ENCODE assay signal across 8 mouse cellular contexts in the genomic region with DNA sequence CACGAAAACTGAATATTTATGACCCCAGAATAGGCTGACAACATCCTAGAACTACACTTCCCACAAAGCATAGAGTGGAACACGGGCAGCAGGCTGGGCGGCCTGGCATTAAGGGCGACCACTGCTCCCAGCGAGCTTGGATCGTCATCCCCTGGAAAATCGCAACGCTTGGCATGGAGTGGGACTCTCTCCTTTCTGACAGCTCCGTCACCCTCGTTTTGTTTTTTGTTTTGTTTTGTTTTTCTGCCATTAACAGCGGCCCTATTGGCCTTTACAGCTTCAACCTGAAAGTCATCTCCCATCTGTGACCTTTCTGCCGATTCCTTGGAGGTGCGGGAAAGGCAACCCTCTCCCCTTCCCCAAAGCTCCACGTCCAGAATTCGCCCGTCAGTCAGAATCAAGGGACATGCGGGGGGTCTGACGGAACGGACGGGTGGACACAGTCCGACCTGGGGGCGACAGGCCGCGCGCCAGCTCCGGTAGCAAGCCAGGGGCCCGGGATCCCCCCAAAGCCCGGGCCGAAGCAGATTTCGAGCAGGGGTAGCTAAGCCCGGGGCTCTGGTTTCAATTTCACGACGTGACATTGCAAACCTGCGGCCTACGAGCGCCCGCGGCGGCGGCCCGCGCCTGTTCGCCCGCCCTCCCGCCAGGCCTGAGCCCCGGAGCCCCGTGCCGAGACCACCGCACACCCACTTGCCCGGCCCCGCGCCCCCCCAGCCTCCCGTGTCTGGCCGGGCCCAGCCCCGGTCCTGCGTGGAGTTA. TPM values are rescaled to one million over a fixed set of nuclear protein-coding genes. Genes with fewer than 3 reads are reported as not detected.
A peak's percentile ranks its signal among the peaks of the same experiment; 100 is the strongest.
DNase-seq lines count a peak whose midpoint lies in the region; ATAC-seq and TF ChIP-seq lines count a peak whose summit lies in the region.

No protein-coding gene starts in this region.

- H3K9ac ChIP-seq in heart, embryonic 16.5 days (ENCODE audit: low read length): peak overlapping the region; percentile 94
- peak overlapping the region; percentile 95 for H3K9ac ChIP-seq in liver, embryonic 16.5 days (ENCODE audit: low read depth, low read length)
- peak overlapping the region; percentile 83 for H3K9ac ChIP-seq in neural tube, embryonic 15.5 days (replicated peaks)

- H3K4me1 ChIP-seq in forebrain, embryonic 10.5 days: peaks cover 26% of the 10 kb centered on the region
- peaks cover 19% of the 10 kb centered on the region for H3K4me1 ChIP-seq in heart, embryonic 16.5 days (ENCODE audit: control insufficient read depth, insufficient read depth, low read length)
- H3K4me1 ChIP-seq in liver, embryonic 16.5 days (ENCODE audit: control insufficient read depth, low read depth, low read length): peaks cover 21% of the 10 kb centered on the region
- H3K4me1 ChIP-seq in neural tube, embryonic 15.5 days: peaks cover 20% of the 10 kb centered on the region

- H3K4me2 ChIP-seq in heart, embryonic 16.5 days (ENCODE audit: low read depth, low read length): peak overlapping the region; percentile 68
- H3K4me2 ChIP-seq in liver, embryonic 16.5 days (ENCODE audit: low read depth, low read length): peak overlapping the region; percentile 87
- H3K4me2 ChIP-seq in neural tube, embryonic 15.5 days: peak overlapping the region; percentile 68

- peak overlapping the region; percentile 94 for H3K4me3 ChIP-seq in forebrain, embryonic 10.5 days
- H3K4me3 ChIP-seq in heart, embryonic 16.5 days (ENCODE audit: low read length): peak overlapping the region; percentile 95
- H3K4me3 ChIP-seq in liver, embryonic 16.5 days (ENCODE audit: low read depth, low read length): peak overlapping the region; percentile 96
- H3K4me3 ChIP-seq in neural tube, embryonic 15.5 days (replicated peaks): peak overlapping the region; percentile 63

- H3K27ac ChIP-seq in forebrain, embryonic 10.5 days: peak overlapping the region; percentile 99
- peak overlapping the region; percentile 97 for H3K27ac ChIP-seq in heart, embryonic 16.5 days (ENCODE audit: low read length)
- peak overlapping the region; percentile 90 for H3K27ac ChIP-seq in liver, embryonic 16.5 days (ENCODE audit: low read length)
- peak overlapping the region; percentile 98 for H3K27ac ChIP-seq in neural tube, embryonic 15.5 days (replicated peaks)

- WGBS in forebrain, embryonic 10.5 days: under 1% methylated on average over 56 of the region's 56 CpGs
- under 1% methylated on average over 56 of the region's 56 CpGs for WGBS in heart, embryonic 16.5 days
- under 1% methylated on average over 53 of the region's 56 CpGs for WGBS in liver, embryonic 16.5 days (ENCODE audit: insufficient replicate concordance)
- WGBS in neural tube, embryonic 15.5 days: under 1% methylated on average over 56 of the region's 56 CpGs

- ATAC-seq in CD4-positive, CD25-positive, alpha-beta regulatory T cell, adult 4 months: peak; percentile 42
- peak; percentile 42 for ATAC-seq in heart, embryonic 16.5 days (replicated peaks; ENCODE audit: extremely low read depth, insufficient read depth, low FRiP score)
- ATAC-seq in liver, embryonic 16.5 days (ENCODE audit: low read depth): peak; percentile 52
- peak; percentile 74 for ATAC-seq in neural tube, embryonic 15.5 days (ENCODE audit: low FRiP score)

- no peaks in the 10 kb centered on the region; the same call in 1 of the 2 replicates for H3K9me3 ChIP-seq in forebrain, embryonic 10.5 days
- H3K9me3 ChIP-seq in heart, embryonic 16.5 days (replicated peaks; ENCODE audit: control insufficient read depth, low read length): no peaks in the 10 kb centered on the region
- H3K9me3 ChIP-seq in liver, embryonic 16.5 days (replicated peaks; ENCODE audit: control insufficient read depth, low read length): no peaks in the 10 kb centered on the region
- H3K9me3 ChIP-seq in neural tube, embryonic 15.5 days (replicated peaks): no peaks in the 10 kb centered on the region

- peaks cover 5% of the 10 kb centered on the region; the same call in 1 of the 2 replicates for H3K27me3 ChIP-seq in forebrain, embryonic 10.5 days (ENCODE audit: poor library complexity, severe bottlenecking)
- no peaks in the 10 kb centered on the region for H3K27me3 ChIP-seq in heart, embryonic 16.5 days (ENCODE audit: control insufficient read depth, insufficient read depth, low read length)
- H3K27me3 ChIP-seq in liver, embryonic 16.5 days (ENCODE audit: control insufficient read depth, insufficient read depth, low read depth, low read length): no peaks in the 10 kb centered on the region
- H3K27me3 ChIP-seq in neural tube, embryonic 15.5 days (replicated peaks): no peaks in the 10 kb centered on the region

- TF ChIP-seq CTCF in brain, embryonic 14.5 days (IDR thresholded peaks at IDR 0.05; ENCODE audit: borderline replicate concordance, extremely low read depth, insufficient read depth, insufficient read length): no peak

- H3K36me3 ChIP-seq in forebrain, embryonic 10.5 days (replicated peaks): no peaks in the 10 kb centered on the region
- H3K36me3 ChIP-seq in heart, embryonic 16.5 days (ENCODE audit: control insufficient read depth, insufficient read depth): no peaks in the 10 kb centered on the region
- H3K36me3 ChIP-seq in liver, embryonic 16.5 days (ENCODE audit: control insufficient read depth, insufficient read depth): no peaks in the 10 kb centered on the region
- no peaks in the 10 kb centered on the region for H3K36me3 ChIP-seq in neural tube, embryonic 15.5 days

- TF ChIP-seq POLR2A in brain, embryonic 14.5 days (IDR thresholded peaks at IDR 0.05; ENCODE audit: borderline replicate concordance, extremely low read depth, insufficient read depth, insufficient read length, poor library complexity, severe bottlenecking): peak; percentile 39; the same call in 1 of the 2 replicates

- peak; percentile 85 for DNase-seq in brain, embryonic 14.5 days (ENCODE audit: low read depth)
- DNase-seq in forebrain, embryonic 10.5 days (ENCODE audit: extremely low spot score, low spot score): no peak
- DNase-seq in kidney, postnatal 25 days: peak; percentile 55 to 66
- peak; percentile 72 for DNase-seq in testis, postnatal 14 days (ENCODE audit: low spot score)

RNA-seq across cellular contexts. Expression of a gene that starts 1.3 kb away (rescaled TPM):
- 10 to 100 TPM; 26.6 to 29.8 TPM for polyA plus RNA-seq in CD4-positive, CD25-positive, alpha-beta regulatory T cell, adult 4 months (2017; shearing (Covaris generic))
- polyA plus RNA-seq in brain, embryonic 14.5 days (2012; rRNA removed): 21.4 and 32.2 TPM in 2 replicates
- polyA plus RNA-seq in forebrain, embryonic 10.5 days (2016; fragmentation: Nextera tagmentation; extraction: Ambion mirVana): 32.6 and 33.9 TPM in 2 replicates
- polyA plus RNA-seq in heart, embryonic 16.5 days (2015; fragmentation: Nextera tagmentation; extraction: Ambion mirVana): 21.2 and 27.1 TPM in 2 replicates
- polyA plus RNA-seq in liver, embryonic 16.5 days (2015; fragmentation: Nextera tagmentation; extraction: Ambion mirVana): 12.7 and 14.0 TPM in 2 replicates
- polyA plus RNA-seq in neural tube, embryonic 15.5 days (2015; fragmentation: Nextera tagmentation; extraction: Ambion mirVana): 33.0 and 34.5 TPM in 2 replicates

RNA-seq across cellular contexts. Expression of a gene that starts 32.2 kb away (rescaled TPM):
- polyA plus RNA-seq in CD4-positive, CD25-positive, alpha-beta regulatory T cell, adult 4 months (2017; shearing (Covaris generic)): not detected
- polyA plus RNA-seq in brain, embryonic 14.5 days (2012; rRNA removed): 2.0 and 3.2 TPM in 2 replicates
- 1.2 and 1.5 TPM in 2 replicates for polyA plus RNA-seq in forebrain, embryonic 10.5 days (2016; fragmentation: Nextera tagmentation; extraction: Ambion mirVana)
- 0.06 TPM in 1 of 2 replicates, not detected in the other for polyA plus RNA-seq in heart, embryonic 16.5 days (2015; fragmentation: Nextera tagmentation; extraction: Ambion mirVana)
- 0.04 and 0.05 TPM in 2 replicates for polyA plus RNA-seq in liver, embryonic 16.5 days (2015; fragmentation: Nextera tagmentation; extraction: Ambion mirVana)
- 1.8 and 2.1 TPM in 2 replicates for polyA plus RNA-seq in neural tube, embryonic 15.5 days (2015; fragmentation: Nextera tagmentation; extraction: Ambion mirVana)
